Mouse (Mus musculus): Measurements from ENCODE around the gene Trpm2.

GRCm38 (mm10) chr10:78007203-78007602 is 36.8 kb upstream of the Trpm2 start:
- no peak for TF ChIP-seq TAL1 (IDR thresholded peaks at IDR 0.05; ENCODE audit: low read length)
- TF ChIP-seq GATA1 (IDR thresholded peaks at IDR 0.05; ENCODE audit: low read length), result no peak
